Mouse (Mus musculus) embryonic facial prominence, embryonic 15.5 days (tissue): ENCODE results near the gene Filip1l. TPM values are rescaled to one million over a fixed set of nuclear protein-coding genes. Genes with fewer than 3 reads are reported as not detected.

Experiments
- ATAC-seq: fragments of 200-750 bp; cut with Nextera tagmentation; 2 replicates; pipeline ENCODE4 v1.8.0; 2017; ENCODE audit warnings: low read depth, moderate TSS enrichment; ENCODE audit not compliant: insufficient number of reproducible peaks, low FRiP score, low TSS enrichment
- H3K27ac ChIP-seq: fragments of 300-500 bp; sonication (generic); replicated peaks from 2 replicates; pipeline ENCODE4 v1.5.1; 2015; ENCODE audit warnings: mild to moderate bottlenecking, inconsistent platforms
- H3K27me3 ChIP-seq: fragments of 300-500 bp; sonication (generic); 2 replicates; pipeline ENCODE4 v1.6.1; 2015; ENCODE audit warnings: inconsistent platforms
- H3K36me3 ChIP-seq: fragments of 300-500 bp; sonication (generic); 2 replicates; pipeline ENCODE4 v1.6.1; 2015; ENCODE audit warnings: mild to moderate bottlenecking, inconsistent platforms
- H3K4me1 ChIP-seq: fragments of 300-500 bp; sonication (generic); 2 replicates; pipeline ENCODE4 v1.6.1; 2015; ENCODE audit warnings: inconsistent platforms
- H3K4me2 ChIP-seq: fragments of 300-500 bp; sonication (generic); replicated peaks from 2 replicates; pipeline ENCODE4 v1.6.1; 2015; ENCODE audit warnings: mild to moderate bottlenecking, inconsistent platforms
- H3K4me3 ChIP-seq: fragments of 300-500 bp; sonication (generic); replicated peaks from 2 replicates; pipeline ENCODE4 v1.5.1; 2015; ENCODE audit warnings: mild to moderate bottlenecking, inconsistent platforms
- H3K9ac ChIP-seq: fragments of 300-500 bp; sonication (generic); 2 replicates; pipeline ENCODE4 v1.6.1; 2015; ENCODE audit warnings: inconsistent platforms
- H3K9me3 ChIP-seq: fragments of 300-500 bp; sonication (generic); replicated peaks from 2 replicates; pipeline ENCODE4 v1.6.1; 2016; ENCODE audit warnings: inconsistent platforms
- WGBS: fragments of 180-500 bp; shearing (Covaris S2); methylation state at CpG from one replicate; pipeline ENCODE4 v1.1.7; 2015; 5-methylcytosine and 5-hydroxymethylcytosine counted together
- polyA plus RNA-seq: library from polyadenylated mRNA; unstranded; fragments of >200 nt; fragmentation: Nextera tagmentation; extraction: Ambion mirVana; gene quantifications from 2 replicates; pipeline ENCODE4 v1.2.1, GENCODE M21; 2015

Gene Filip1l
- polyA plus RNA-seq, 1 experiment from 2014 or later, result 25.9 TPM

DNA sequence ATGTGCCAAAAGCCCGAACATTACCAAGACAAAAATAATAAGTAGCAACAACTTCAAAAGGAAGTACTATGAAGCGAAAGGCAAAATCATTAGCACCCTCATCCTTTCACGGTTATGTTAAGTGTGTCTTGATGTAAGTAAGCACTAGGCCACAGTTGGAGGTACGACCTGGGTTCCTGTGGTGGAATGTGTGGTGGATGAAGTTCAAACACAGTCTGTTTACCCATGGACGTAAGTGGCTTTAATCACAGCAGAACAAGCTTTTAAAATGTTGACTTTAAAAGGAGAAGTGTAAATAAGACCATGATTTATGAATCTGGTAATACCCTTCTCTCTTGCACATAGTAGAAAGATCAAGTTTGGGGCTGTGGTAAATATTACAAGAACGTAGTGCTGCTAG, 153.2 kb downstream of the Filip1l start:
- no peaks in the 10 kb centered on the region for H3K36me3 ChIP-seq
- H3K4me2 ChIP-seq, result no peak overlapping the region
- H3K9ac ChIP-seq, result no peak overlapping the region
- no peak overlapping the region for H3K27ac ChIP-seq
- 81% methylated on average over 6 of the region's 6 CpGs for WGBS
- H3K4me1 ChIP-seq, result no peaks in the 10 kb centered on the region; the same call in 1 of the 2 replicates
- no peak overlapping the region for H3K4me3 ChIP-seq
- no peaks in the 10 kb centered on the region for H3K27me3 ChIP-seq
- H3K9me3 ChIP-seq, result no peaks in the 10 kb centered on the region
- ATAC-seq, result no peak

DNA sequence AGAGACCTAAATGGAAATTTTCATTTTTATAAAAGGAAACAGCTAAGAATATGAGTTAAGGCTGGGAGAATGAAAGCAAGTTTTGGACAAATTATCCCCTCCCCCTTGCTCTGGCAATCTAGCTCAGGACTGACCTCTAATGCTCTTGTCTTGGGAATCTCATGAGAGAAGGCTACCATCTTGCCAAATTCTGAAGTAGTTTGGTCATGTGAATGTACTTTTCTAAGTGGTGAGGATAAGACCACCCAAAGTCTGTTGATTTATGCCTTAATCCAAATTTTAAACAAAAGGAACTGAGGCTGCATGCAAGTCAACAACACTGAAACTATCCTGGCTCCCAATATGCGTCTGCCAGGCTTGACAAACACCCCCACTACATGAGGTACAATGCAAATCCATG, 155.5 kb downstream of the Filip1l start:
- Histone ChIP-seq H3K36me3 (no peaks in the 10 kb centered on the region), H3K4me1 (no peaks in the 10 kb centered on the region), H3K9ac (no peak overlapping the region), H3K27ac (no peak overlapping the region), H3K4me2 (no peak overlapping the region), H3K27me3 (no peaks in the 10 kb centered on the region), H3K9me3 (no peaks in the 10 kb centered on the region), H3K4me3 (no peak overlapping the region)
- 68% methylated on average over 1 of the region's 1 CpGs for WGBS
- ATAC-seq, result no peak

GRCm38 (mm10) chr16:57509099-57509498, 156.2 kb downstream of the Filip1l start:
- Histone ChIP-seq H3K27ac (no peak overlapping the region), H3K4me1 (no peaks in the 10 kb centered on the region), H3K36me3 (no peaks in the 10 kb centered on the region), H3K4me2 (no peak overlapping the region), H3K27me3 (no peaks in the 10 kb centered on the region), H3K9me3 (no peaks in the 10 kb centered on the region), H3K9ac (no peak overlapping the region), H3K4me3 (no peak overlapping the region)
- 91% methylated on average over 3 of the region's 3 CpGs for WGBS
- ATAC-seq, result no peak

- no peak for ATAC-seq
- H3K4me3 ChIP-seq, result no peak overlapping the region
- H3K9ac ChIP-seq, result no peak overlapping the region
- no peaks in the 10 kb centered on the region; the same call in 1 of the 2 replicates for H3K4me1 ChIP-seq
- H3K4me2 ChIP-seq, result no peak overlapping the region
- no peaks in the 10 kb centered on the region for H3K27me3 ChIP-seq
- H3K27ac ChIP-seq, result no peak overlapping the region
- 80% methylated on average over 7 of the region's 7 CpGs for WGBS
- no peaks in the 10 kb centered on the region for H3K9me3 ChIP-seq
- no peaks in the 10 kb centered on the region for H3K36me3 ChIP-seq
These were observed 160.7 kb downstream of the Filip1l start for GRCm38 (mm10) chr16:57513562-57513961.

GRCm38 (mm10) chr16:57514371-57514770, 161.5 kb downstream of the Filip1l start:
- no peaks in the 10 kb centered on the region for H3K27me3 ChIP-seq
- no peaks in the 10 kb centered on the region for H3K9me3 ChIP-seq
- H3K4me1 ChIP-seq, result no peaks in the 10 kb centered on the region; the same call in 1 of the 2 replicates
- WGBS, result 71% methylated on average over 4 of the region's 4 CpGs
- H3K4me2 ChIP-seq, result no peak overlapping the region
- H3K4me3 ChIP-seq, result no peak overlapping the region
- no peak overlapping the region for H3K27ac ChIP-seq
- no peak overlapping the region for H3K9ac ChIP-seq
- ATAC-seq, result no peak
- H3K36me3 ChIP-seq, result no peaks in the 10 kb centered on the region

- H3K4me2 ChIP-seq, result no peak overlapping the region
- 67% methylated on average over 10 of the region's 10 CpGs for WGBS
- no peak overlapping the region for H3K4me3 ChIP-seq
- H3K27me3 ChIP-seq, result no peaks in the 10 kb centered on the region
- no peak for ATAC-seq
- no peaks in the 10 kb centered on the region; the same call in 1 of the 2 replicates for H3K4me1 ChIP-seq
- no peak overlapping the region for H3K9ac ChIP-seq
- H3K9me3 ChIP-seq, result no peaks in the 10 kb centered on the region
- H3K36me3 ChIP-seq, result no peaks in the 10 kb centered on the region
- no peak overlapping the region for H3K27ac ChIP-seq
These were observed 162.7 kb downstream of the Filip1l start for GRCm38 (mm10) chr16:57515636-57516035.

- WGBS, result 71% methylated on average over 5 of the region's 5 CpGs
- Histone ChIP-seq H3K4me2 (no peak overlapping the region), H3K27me3 (no peaks in the 10 kb centered on the region), H3K4me3 (no peak overlapping the region), H3K9ac (no peak overlapping the region), H3K36me3 (no peaks in the 10 kb centered on the region), H3K27ac (no peak overlapping the region), H3K4me1 (0 out of 2 replicates have a peak, but pooled peaks cover 4% of the 10 kb centered on the region), H3K9me3 (no peaks in the 10 kb centered on the region)
- ATAC-seq, result no peak
These were observed 172.2 kb downstream of the Filip1l start for GRCm38 (mm10) chr16:57525046-57525445.

DNA sequence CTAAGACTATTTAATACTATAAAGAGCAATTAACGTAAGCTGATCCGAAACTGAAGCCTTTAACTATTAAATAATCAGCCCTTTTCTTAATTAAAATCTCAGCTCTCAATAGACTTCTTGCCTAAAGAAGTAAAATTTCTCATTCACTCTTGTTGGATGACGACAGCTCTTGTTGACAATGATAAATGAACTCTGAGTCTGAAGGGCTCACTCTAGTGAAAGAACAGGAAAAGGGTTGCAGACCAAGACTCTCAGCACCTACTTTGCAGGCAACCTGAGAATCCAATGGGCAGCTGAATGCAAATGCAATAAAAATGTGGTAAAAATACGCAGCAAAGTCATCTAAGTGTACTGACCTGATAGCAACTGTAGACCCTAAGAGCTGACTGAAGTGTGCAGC, 172.6 kb downstream of the Filip1l start:
- Histone ChIP-seq H3K27me3 (no peaks in the 10 kb centered on the region), H3K27ac (no peak overlapping the region), H3K4me3 (no peak overlapping the region), H3K36me3 (no peaks in the 10 kb centered on the region), H3K4me1 (0 out of 2 replicates have a peak, but pooled peaks cover 5% of the 10 kb centered on the region), H3K9me3 (no peaks in the 10 kb centered on the region), H3K9ac (no peak overlapping the region), H3K4me2 (no peak overlapping the region)
- no peak for ATAC-seq
- 79% methylated on average over 4 of the region's 4 CpGs for WGBS

DNA sequence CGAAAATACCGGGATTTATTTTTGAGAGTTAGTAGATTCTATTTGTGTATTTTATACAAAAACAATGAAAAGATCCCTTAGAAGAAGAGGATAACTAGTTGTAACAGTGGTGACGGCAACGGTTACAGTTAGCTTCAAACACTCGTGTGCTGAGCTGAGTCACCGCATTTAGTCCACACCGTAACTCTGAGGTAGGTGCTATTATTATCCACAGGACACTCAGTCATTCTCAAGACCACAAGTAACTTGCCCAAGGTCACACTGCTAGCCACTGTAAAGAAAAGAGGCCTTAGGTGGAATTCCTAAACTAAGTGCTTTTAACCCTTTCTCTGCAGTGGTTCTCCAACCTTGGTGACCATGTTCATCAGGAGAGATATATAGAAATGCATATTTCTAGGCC, 174.0 kb downstream of the Filip1l start:
- Histone ChIP-seq H3K4me2 (no peak overlapping the region), H3K9ac (no peak overlapping the region), H3K36me3 (no peaks in the 10 kb centered on the region), H3K4me3 (no peak overlapping the region), H3K9me3 (no peaks in the 10 kb centered on the region), H3K27me3 (no peaks in the 10 kb centered on the region), H3K4me1 (peaks cover 8% of the 10 kb centered on the region; the same call in 1 of the 2 replicates), H3K27ac (no peak overlapping the region)
- no peak for ATAC-seq
- WGBS, result 87% methylated on average over 7 of the region's 7 CpGs

DNA sequence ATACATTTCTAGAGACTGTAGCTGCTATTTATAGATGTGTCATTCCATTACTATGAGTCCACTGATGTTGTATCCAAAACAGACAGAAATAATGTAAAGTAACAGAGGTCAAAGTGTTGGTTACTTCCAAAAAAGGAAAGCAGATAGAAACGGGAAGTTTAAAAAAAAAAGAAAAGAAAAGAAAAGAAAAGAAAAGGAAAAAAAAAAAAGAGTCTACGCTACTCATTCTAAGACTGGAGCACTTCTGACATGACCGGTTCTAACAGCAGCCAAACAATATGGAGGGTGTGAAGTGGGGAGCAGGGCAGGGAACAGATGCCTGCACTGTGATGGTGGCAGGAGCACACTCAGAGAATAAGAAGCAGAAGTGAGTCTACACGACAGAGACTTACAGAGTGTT, 175.6 kb downstream of the Filip1l start:
- Histone ChIP-seq H3K4me2 (no peak overlapping the region), H3K4me3 (no peak overlapping the region), H3K36me3 (no peaks in the 10 kb centered on the region), H3K9me3 (no peaks in the 10 kb centered on the region), H3K27me3 (no peaks in the 10 kb centered on the region), H3K27ac (no peak overlapping the region), H3K4me1 (peaks cover 14% of the 10 kb centered on the region; the same call in 1 of the 2 replicates), H3K9ac (no peak overlapping the region)
- WGBS, result 70% methylated on average over 4 of the region's 4 CpGs
- no peak for ATAC-seq

DNA sequence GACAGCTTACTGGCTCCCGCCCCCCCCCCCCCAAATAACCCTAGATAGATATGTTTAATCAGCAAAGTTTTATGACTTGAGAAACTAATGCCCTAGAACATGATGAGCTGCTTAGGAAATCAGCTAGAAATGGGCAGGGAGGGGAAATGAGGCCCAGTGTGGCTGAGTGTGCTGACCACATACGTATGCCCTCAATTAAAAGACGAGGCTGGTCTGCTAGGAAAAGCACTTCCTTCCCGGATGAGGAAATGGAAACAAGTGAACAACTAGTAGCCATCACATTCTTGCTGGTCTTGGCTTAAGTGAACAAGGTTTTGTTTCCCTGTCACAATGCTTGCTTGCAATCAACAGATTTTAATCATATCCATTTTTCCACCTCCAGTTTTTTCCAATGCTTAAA, 177.7 kb downstream of the Filip1l start:
- Histone ChIP-seq H3K4me3 (no peak overlapping the region), H3K27me3 (no peaks in the 10 kb centered on the region), H3K9me3 (no peaks in the 10 kb centered on the region), H3K27ac (no peak overlapping the region), H3K4me2 (no peak overlapping the region), H3K4me1 (peaks cover 14% of the 10 kb centered on the region; the same call in 1 of the 2 replicates), H3K9ac (no peak overlapping the region), H3K36me3 (no peaks in the 10 kb centered on the region)
- ATAC-seq, result no peak
- WGBS, result 67% methylated on average over 4 of the region's 4 CpGs

GRCm38 (mm10) chr16:57532081-57532493, 179.2 kb downstream of the Filip1l start:
- Histone ChIP-seq H3K9me3 (no peaks in the 10 kb centered on the region), H3K36me3 (no peaks in the 10 kb centered on the region), H3K4me1 (peaks cover 14% of the 10 kb centered on the region; the same call in 1 of the 2 replicates), H3K27ac (no peak overlapping the region), H3K27me3 (no peaks in the 10 kb centered on the region), H3K4me3 (no peak overlapping the region), H3K9ac (no peak overlapping the region), H3K4me2 (no peak overlapping the region)
- 15% methylated on average over 6 of the region's 6 CpGs for WGBS
- ATAC-seq, result no peak; the same call in 1 of the 2 replicates
